Mouse (Mus musculus): ENCODE results near the gene Hephl1. TPM values are rescaled to one million over a fixed set of nuclear protein-coding genes. Genes with fewer than 3 reads are reported as not detected.

The Hephl1 gene
- not detected in 2 replicates for polyA plus RNA-seq (2016; fragmentation: Nextera tagmentation; extraction: Ambion mirVana)

- Histone ChIP-seq H3K9me3 (no peaks in the 10 kb centered on the region), H3K27ac (no peak within 1 kb of the TSS), H3K36me3 (no peaks in the 10 kb centered on the region), H3K4me3 (no peak within 1 kb of the TSS), H3K27me3 (ENCODE audit: insufficient read depth, poor library complexity, severe bottlenecking) (no peaks in the 10 kb centered on the region), H3K4me1 (replicated peaks) (peaks cover 5% of the 10 kb centered on the region; the same call in 1 of the 2 replicates)
- 81% methylated on average over 5 of the region's 5 CpGs for WGBS
- no peak for DNase-seq (ENCODE audit: low spot score)
These were observed at the start of gene Hephl1 for GRCm38 (mm10) chr9:15112008-15112407. Gene Hephl1 (minus strand): TSS chr9:15112108.

- H3K27me3 ChIP-seq (ENCODE audit: insufficient read depth, poor library complexity, severe bottlenecking): no peaks in the 10 kb centered on the region
- H3K27ac ChIP-seq: no peak overlapping the region
- WGBS: 83% methylated on average over 6 of the region's 6 CpGs
- no peaks in the 10 kb centered on the region for H3K36me3 ChIP-seq
- no peaks in the 10 kb centered on the region for H3K4me1 ChIP-seq (replicated peaks)
- DNase-seq (ENCODE audit: low spot score): no peak
- no peaks in the 10 kb centered on the region for H3K9me3 ChIP-seq
- H3K4me3 ChIP-seq: no peak overlapping the region
These were observed 37.5 kb upstream of the Hephl1 start for GRCm38 (mm10) chr9:15149246-15149926.

- no peaks in the 10 kb centered on the region for H3K36me3 ChIP-seq
- 98% methylated on average over 1 of the region's 1 CpGs for WGBS
- H3K27ac ChIP-seq: no peak overlapping the region
- DNase-seq (ENCODE audit: low spot score): no peak
- H3K4me1 ChIP-seq (replicated peaks): no peaks in the 10 kb centered on the region
- H3K4me3 ChIP-seq: no peak overlapping the region
- H3K9me3 ChIP-seq: 0 out of 2 replicates have a peak, but pooled peaks cover 3% of the 10 kb centered on the region
- no peaks in the 10 kb centered on the region for H3K27me3 ChIP-seq (ENCODE audit: insufficient read depth, poor library complexity, severe bottlenecking)
These were observed 28.6 kb upstream of the Hephl1 start for GRCm38 (mm10) chr9:15140546-15140945.

GRCm38 (mm10) chr9:15125897-15126296, 14.0 kb upstream of the Hephl1 start:
- Histone ChIP-seq H3K4me1 (replicated peaks) (no peaks in the 10 kb centered on the region), H3K36me3 (no peaks in the 10 kb centered on the region), H3K27ac (no peak overlapping the region), H3K27me3 (ENCODE audit: insufficient read depth, poor library complexity, severe bottlenecking) (no peaks in the 10 kb centered on the region), H3K4me3 (no peak overlapping the region), H3K9me3 (no peaks in the 10 kb centered on the region)
- no peak for DNase-seq (ENCODE audit: low spot score)
- WGBS: 91% methylated on average over 2 of the region's 2 CpGs

GRCm38 (mm10) chr9:15122431-15122830, 10.5 kb upstream of the Hephl1 start:
- 86% methylated on average over 3 of the region's 3 CpGs for WGBS
- Histone ChIP-seq H3K27me3 (ENCODE audit: insufficient read depth, poor library complexity, severe bottlenecking) (no peaks in the 10 kb centered on the region), H3K9me3 (no peaks in the 10 kb centered on the region), H3K4me1 (replicated peaks) (no peaks in the 10 kb centered on the region), H3K36me3 (no peaks in the 10 kb centered on the region), H3K27ac (no peak overlapping the region), H3K4me3 (no peak overlapping the region)
- DNase-seq (ENCODE audit: low spot score): no peak

GRCm38 (mm10) chr9:15120841-15121358, 9.0 kb upstream of the Hephl1 start:
- Histone ChIP-seq H3K27ac (no peak overlapping the region), H3K9me3 (no peaks in the 10 kb centered on the region), H3K4me3 (no peak overlapping the region), H3K36me3 (no peaks in the 10 kb centered on the region), H3K4me1 (replicated peaks) (no peaks in the 10 kb centered on the region), H3K27me3 (ENCODE audit: insufficient read depth, poor library complexity, severe bottlenecking) (no peaks in the 10 kb centered on the region)
- 57% methylated on average over 7 of the region's 7 CpGs for WGBS
- DNase-seq (ENCODE audit: low spot score): no peak

- H3K4me3 ChIP-seq: no peak overlapping the region
- H3K27ac ChIP-seq: no peak overlapping the region
- no peak for DNase-seq (ENCODE audit: low spot score)
- no peaks in the 10 kb centered on the region for H3K4me1 ChIP-seq (replicated peaks)
- H3K27me3 ChIP-seq (ENCODE audit: insufficient read depth, poor library complexity, severe bottlenecking): no peaks in the 10 kb centered on the region
- WGBS: 57% methylated on average over 5 of the region's 5 CpGs
- no peaks in the 10 kb centered on the region for H3K36me3 ChIP-seq
- H3K9me3 ChIP-seq: no peaks in the 10 kb centered on the region
These were observed 8.3 kb upstream of the Hephl1 start for GRCm38 (mm10) chr9:15120209-15120608.

GRCm38 (mm10) chr9:15119515-15119914, 7.6 kb upstream of the Hephl1 start:
- no peaks in the 10 kb centered on the region for H3K9me3 ChIP-seq
- 93% methylated on average over 1 of the region's 1 CpGs for WGBS

GRCm38 (mm10) chr9:15116165-15116564, 4.3 kb upstream of the Hephl1 start:
- 93% methylated on average over 2 of the region's 2 CpGs for WGBS
- Histone ChIP-seq H3K27ac (no peak overlapping the region), H3K27me3 (ENCODE audit: insufficient read depth, poor library complexity, severe bottlenecking) (no peaks in the 10 kb centered on the region)

More at GRCm38 (mm10) chr9:15119515-15119914, 7.6 kb upstream of the Hephl1 start:
- DNase-seq (ENCODE audit: low spot score): no peak
- H3K27me3 ChIP-seq (ENCODE audit: insufficient read depth, poor library complexity, severe bottlenecking): no peaks in the 10 kb centered on the region
- no peak overlapping the region for H3K27ac ChIP-seq
- no peak overlapping the region for H3K4me3 ChIP-seq
- H3K36me3 ChIP-seq: no peaks in the 10 kb centered on the region
- no peaks in the 10 kb centered on the region; the same call in 1 of the 2 replicates for H3K4me1 ChIP-seq (replicated peaks)

GRCm38 (mm10) chr9:15114102-15114501, 2.2 kb upstream of the Hephl1 start:
- Histone ChIP-seq H3K4me3 (no peak overlapping the region), H3K36me3 (no peaks in the 10 kb centered on the region), H3K9me3 (no peaks in the 10 kb centered on the region), H3K27me3 (ENCODE audit: insufficient read depth, poor library complexity, severe bottlenecking) (no peaks in the 10 kb centered on the region), H3K4me1 (replicated peaks) (no peaks in the 10 kb centered on the region; the same call in 1 of the 2 replicates), H3K27ac (no peak overlapping the region)
- WGBS: 30% methylated on average over 6 of the region's 6 CpGs
- DNase-seq (ENCODE audit: low spot score): no peak

More at GRCm38 (mm10) chr9:15116165-15116564, 4.3 kb upstream of the Hephl1 start:
- Histone ChIP-seq H3K4me3 (no peak overlapping the region), H3K9me3 (no peaks in the 10 kb centered on the region), H3K36me3 (no peaks in the 10 kb centered on the region), H3K4me1 (replicated peaks) (no peaks in the 10 kb centered on the region; the same call in 1 of the 2 replicates)
- DNase-seq (ENCODE audit: low spot score): no peak

- DNase-seq (ENCODE audit: low spot score): no peak
- Histone ChIP-seq H3K4me3 (no peak overlapping the region), H3K36me3 (no peaks in the 10 kb centered on the region), H3K27ac (no peak overlapping the region), H3K9me3 (no peaks in the 10 kb centered on the region), H3K4me1 (replicated peaks) (0 out of 2 replicates have a peak, but pooled peaks cover 15% of the 10 kb centered on the region), H3K27me3 (ENCODE audit: insufficient read depth, poor library complexity, severe bottlenecking) (no peaks in the 10 kb centered on the region)
- WGBS: 69% methylated on average over 9 of the region's 9 CpGs
These were observed 3.8 kb downstream of the Hephl1 start for GRCm38 (mm10) chr9:15108101-15108500.

- no peak overlapping the region for H3K4me3 ChIP-seq
- DNase-seq (ENCODE audit: low spot score): peak; percentile 17
- no peaks in the 10 kb centered on the region for H3K9me3 ChIP-seq
- 0 out of 2 replicates have a peak, but pooled peaks cover 15% of the 10 kb centered on the region for H3K4me1 ChIP-seq (replicated peaks)
- H3K27me3 ChIP-seq (ENCODE audit: insufficient read depth, poor library complexity, severe bottlenecking): no peaks in the 10 kb centered on the region
- H3K27ac ChIP-seq: no peak overlapping the region
- no peaks in the 10 kb centered on the region for H3K36me3 ChIP-seq
- 74% methylated on average over 4 of the region's 4 CpGs for WGBS
These were observed 6.8 kb downstream of the Hephl1 start for GRCm38 (mm10) chr9:15105136-15105535.

- Histone ChIP-seq H3K4me3 (no peak overlapping the region), H3K27me3 (ENCODE audit: insufficient read depth, poor library complexity, severe bottlenecking) (no peaks in the 10 kb centered on the region), H3K9me3 (no peaks in the 10 kb centered on the region), H3K27ac (no peak overlapping the region), H3K4me1 (replicated peaks) (0 out of 2 replicates have a peak, but pooled peaks cover 15% of the 10 kb centered on the region), H3K36me3 (no peaks in the 10 kb centered on the region)
- DNase-seq (ENCODE audit: low spot score): no peak
- 70% methylated on average over 11 of the region's 11 CpGs for WGBS
These were observed 8.2 kb downstream of the Hephl1 start for GRCm38 (mm10) chr9:15103579-15104300.

All from hindbrain, embryonic 10.5 days (tissue).